Mouse (Mus musculus) midbrain, embryonic 16.5 days (tissue): ENCODE data around the gene Zmiz1. TPM values are rescaled to one million over a fixed set of nuclear protein-coding genes. Genes with fewer than 3 reads are reported as not detected.
A peak's percentile ranks its signal among the peaks of the same experiment; 100 is the strongest.

Source experiments
- ATAC-seq: fragments of 200-750 bp; cut with Nextera tagmentation; 2 replicates; pipeline ENCODE4 v1.8.0; 2017; ENCODE audit warnings: moderate TSS enrichment
- H3K27ac ChIP-seq: fragments of 300-500 bp; sonication (generic); 2 replicates; pipeline ENCODE4 v1.5.1; 2014; ENCODE audit warnings: mild to moderate bottlenecking, low read length, mixed read lengths
- H3K27me3 ChIP-seq: fragments of 300-500 bp; sonication (generic); 2 replicates; pipeline ENCODE4 v1.6.1; 2014; ENCODE audit warnings: low read depth, low read length, mixed read lengths; ENCODE audit not compliant: control insufficient read depth, insufficient read depth
- H3K36me3 ChIP-seq: fragments of 300-500 bp; sonication (generic); 2 replicates; pipeline ENCODE4 v1.6.1; 2014; ENCODE audit warnings: mild to moderate bottlenecking, low read length, moderate library complexity, mixed read lengths; ENCODE audit not compliant: control insufficient read depth, insufficient read depth
- H3K4me1 ChIP-seq: fragments of 300-500 bp; sonication (generic); 2 replicates; pipeline ENCODE4 v1.6.1; 2014; ENCODE audit warnings: mild to moderate bottlenecking, low read length, mixed read lengths; ENCODE audit not compliant: control insufficient read depth, insufficient read depth
- H3K4me2 ChIP-seq: fragments of 300-500 bp; sonication (generic); 2 replicates; pipeline ENCODE4 v1.6.1; 2014; ENCODE audit warnings: mild to moderate bottlenecking, low read length, mixed read lengths
- H3K4me3 ChIP-seq: fragments of 300-500 bp; sonication (generic); 2 replicates; pipeline ENCODE4 v1.5.1; 2014; ENCODE audit warnings: low read depth, mild to moderate bottlenecking, low read length, moderate library complexity, mixed read lengths
- H3K9ac ChIP-seq: fragments of 300-500 bp; sonication (generic); 2 replicates; pipeline ENCODE4 v1.6.1; 2014; ENCODE audit warnings: low read depth, low read length, mixed read lengths
- H3K9me3 ChIP-seq: fragments of 300-500 bp; sonication (generic); replicated peaks from 2 replicates; pipeline ENCODE4 v1.6.1; 2014; ENCODE audit warnings: mild to moderate bottlenecking, low read length, mixed read lengths; ENCODE audit not compliant: control insufficient read depth, poor library complexity, severe bottlenecking
- WGBS: fragments of 180-500 bp; shearing (Covaris S2); extraction: QIAGEN DNeasy Blood & Tissue Kit; methylation state at CpG from one replicate; pipeline ENCODE4 v1.1.7; 2014; 5-methylcytosine and 5-hydroxymethylcytosine counted together
- polyA plus RNA-seq: library from polyadenylated mRNA; unstranded; fragments of >200 nt; fragmentation: Nextera tagmentation; extraction: Ambion mirVana; gene quantifications from 2 replicates; pipeline ENCODE4 v1.2.1, GENCODE M21; 2015

The Zmiz1 gene
- polyA plus RNA-seq, 1 experiment from 2014 or later, result 54.2 TPM

GRCm38 (mm10) chr14:25536476-25536875 lies 77.5 kb downstream of the Zmiz1 start:
- H3K27ac ChIP-seq, result no peak overlapping the region
- H3K4me1 ChIP-seq, result peaks cover 12% of the 10 kb centered on the region
- no peaks in the 10 kb centered on the region for H3K36me3 ChIP-seq

GRCm38 (mm10) chr14:25537351-25537750 lies 78.4 kb downstream of the Zmiz1 start:
- Histone ChIP-seq H3K9me3 (no peaks in the 10 kb centered on the region), H3K36me3 (no peaks in the 10 kb centered on the region), H3K4me2 (no peak overlapping the region), H3K27ac (no peak overlapping the region), H3K27me3 (no peaks in the 10 kb centered on the region), H3K4me3 (no peak overlapping the region), H3K4me1 (peaks cover 12% of the 10 kb centered on the region), H3K9ac (no peak overlapping the region)
- 93% methylated on average over 1 of the region's 1 CpGs for WGBS
- no peak for ATAC-seq

More at GRCm38 (mm10) chr14:25536476-25536875, 77.5 kb downstream of the Zmiz1 start:
- H3K27me3 ChIP-seq, result no peaks in the 10 kb centered on the region
- no peaks in the 10 kb centered on the region for H3K9me3 ChIP-seq
- H3K4me2 ChIP-seq, result no peak overlapping the region
- no peak overlapping the region for H3K9ac ChIP-seq
- no peak for ATAC-seq
- WGBS, result 91% methylated on average over 8 of the region's 8 CpGs
- H3K4me3 ChIP-seq, result no peak overlapping the region

GRCm38 (mm10) chr14:25538522-25538921 lies 79.5 kb downstream of the Zmiz1 start:
- Histone ChIP-seq H3K4me1 (peaks cover 12% of the 10 kb centered on the region), H3K4me3 (no peak overlapping the region), H3K27ac (0 out of 2 replicates have a peak overlapping the region, but pooled peaks have one; percentile 10), H3K4me2 (no peak overlapping the region), H3K27me3 (no peaks in the 10 kb centered on the region), H3K9me3 (no peaks in the 10 kb centered on the region), H3K36me3 (no peaks in the 10 kb centered on the region), H3K9ac (no peak overlapping the region)
- 93% methylated on average over 2 of the region's 2 CpGs for WGBS
- ATAC-seq, result no peak

- WGBS, result 81% methylated on average over 10 of the region's 10 CpGs
- H3K9ac ChIP-seq, result no peak overlapping the region
- H3K27me3 ChIP-seq, result no peaks in the 10 kb centered on the region
- ATAC-seq, result no peak
- no peak overlapping the region for H3K4me3 ChIP-seq
- no peak overlapping the region for H3K4me2 ChIP-seq
- H3K27ac ChIP-seq, result peak overlapping the region; percentile 19; the same call in 1 of the 2 replicates
- H3K36me3 ChIP-seq, result no peaks in the 10 kb centered on the region
- H3K9me3 ChIP-seq, result no peaks in the 10 kb centered on the region
- H3K4me1 ChIP-seq, result peaks cover 8% of the 10 kb centered on the region
These were observed 80.6 kb downstream of the Zmiz1 start for GRCm38 (mm10) chr14:25539493-25540116.

GRCm38 (mm10) chr14:25540172-25540571 lies 81.2 kb downstream of the Zmiz1 start:
- 83% methylated on average over 4 of the region's 4 CpGs for WGBS
- Histone ChIP-seq H3K36me3 (no peaks in the 10 kb centered on the region), H3K9ac (no peak overlapping the region), H3K4me1 (peaks cover 8% of the 10 kb centered on the region), H3K9me3 (no peaks in the 10 kb centered on the region), H3K27ac (peak overlapping the region; percentile 19), H3K4me3 (no peak overlapping the region), H3K4me2 (no peak overlapping the region), H3K27me3 (no peaks in the 10 kb centered on the region)
- no peak for ATAC-seq

GRCm38 (mm10) chr14:25541213-25541612 lies 82.2 kb downstream of the Zmiz1 start:
- ATAC-seq, result no peak
- Histone ChIP-seq H3K4me3 (no peak overlapping the region), H3K27me3 (no peaks in the 10 kb centered on the region), H3K27ac (peak overlapping the region; percentile 3; the same call in 1 of the 2 replicates), H3K4me2 (no peak overlapping the region), H3K4me1 (peaks cover 8% of the 10 kb centered on the region), H3K9me3 (no peaks in the 10 kb centered on the region), H3K36me3 (no peaks in the 10 kb centered on the region), H3K9ac (no peak overlapping the region)
- WGBS, result 88% methylated on average over 5 of the region's 5 CpGs

- peaks cover 14% of the 10 kb centered on the region for H3K4me1 ChIP-seq
- 95% methylated on average over 4 of the region's 4 CpGs for WGBS
- no peak overlapping the region for H3K4me3 ChIP-seq
- no peaks in the 10 kb centered on the region for H3K36me3 ChIP-seq
- H3K27ac ChIP-seq, result no peak overlapping the region
- no peak overlapping the region for H3K4me2 ChIP-seq
- H3K9me3 ChIP-seq, result no peaks in the 10 kb centered on the region
- no peak for ATAC-seq
- H3K27me3 ChIP-seq, result no peaks in the 10 kb centered on the region
- H3K9ac ChIP-seq, result no peak overlapping the region
These were observed 84.1 kb downstream of the Zmiz1 start for GRCm38 (mm10) chr14:25543098-25543497.

- Histone ChIP-seq H3K4me2 (no peak overlapping the region), H3K9ac (no peak overlapping the region), H3K4me1 (peaks cover 21% of the 10 kb centered on the region; the same call in 1 of the 2 replicates), H3K27me3 (no peaks in the 10 kb centered on the region), H3K9me3 (no peaks in the 10 kb centered on the region), H3K4me3 (no peak overlapping the region), H3K36me3 (no peaks in the 10 kb centered on the region), H3K27ac (no peak overlapping the region)
- ATAC-seq, result no peak
- 93% methylated on average over 4 of the region's 4 CpGs for WGBS
These were observed 84.9 kb downstream of the Zmiz1 start for GRCm38 (mm10) chr14:25543927-25544326.

- no peak overlapping the region for H3K9ac ChIP-seq
- H3K9me3 ChIP-seq, result no peaks in the 10 kb centered on the region
- no peak overlapping the region for H3K4me2 ChIP-seq
- 56% methylated on average over 14 of the region's 14 CpGs for WGBS
- H3K27me3 ChIP-seq, result no peaks in the 10 kb centered on the region
- H3K4me3 ChIP-seq, result no peak overlapping the region
- no peak overlapping the region for H3K27ac ChIP-seq
- H3K36me3 ChIP-seq, result no peaks in the 10 kb centered on the region
- peak; percentile 13; the same call in 1 of the 2 replicates for ATAC-seq
- peaks cover 41% of the 10 kb centered on the region for H3K4me1 ChIP-seq
These were observed 88.1 kb downstream of the Zmiz1 start for GRCm38 (mm10) chr14:25546852-25547621.
